Mouse (Mus musculus) G1E (cell line): ENCODE measurements at regions not wholly inside any gene's neighbourhood (a gene's known extent, or its start where the extent isn't known, plus 50 kb on each side); places are given as distances from the start of the nearest gene placed in this dataset.

Experiments used
- CTCF ChIP-seq: IDR thresholded peaks from 2 replicates; pipeline ENCODE4 v1.5.1; 2012; ENCODE audit warnings: low read depth, low read length, inconsistent platforms, mixed read lengths
- GATA1 ChIP-seq: IDR thresholded peaks from 2 replicates; pipeline ENCODE4 v1.6.1; 2012; ENCODE audit warnings: borderline replicate concordance, low read length, inconsistent platforms, mixed read lengths
- GATA2 ChIP-seq: IDR thresholded peaks from 2 replicates; pipeline ENCODE4 v1.6.1; 2012; ENCODE audit warnings: low read depth, low read length, inconsistent platforms, borderline replicate concordance
- POLR2AphosphoS5 ChIP-seq: IDR thresholded peaks from 2 replicates; pipeline ENCODE4 v1.6.1; 2012; ENCODE audit warnings: low read depth, low read length, inconsistent platforms; ENCODE audit not compliant: insufficient replicate concordance

- TF ChIP-seq CTCF (no peak), GATA1 (no peak), POLR2AphosphoS5 (no peak), GATA2 (no peak)
Measured at GRCm38 (mm10) chr8:126675153-126675552, 81.4 kb upstream of the Irf2bp2 start.
